Comparison of ENCODE assay signal across 10 mouse cellular contexts in the genomic region with DNA sequence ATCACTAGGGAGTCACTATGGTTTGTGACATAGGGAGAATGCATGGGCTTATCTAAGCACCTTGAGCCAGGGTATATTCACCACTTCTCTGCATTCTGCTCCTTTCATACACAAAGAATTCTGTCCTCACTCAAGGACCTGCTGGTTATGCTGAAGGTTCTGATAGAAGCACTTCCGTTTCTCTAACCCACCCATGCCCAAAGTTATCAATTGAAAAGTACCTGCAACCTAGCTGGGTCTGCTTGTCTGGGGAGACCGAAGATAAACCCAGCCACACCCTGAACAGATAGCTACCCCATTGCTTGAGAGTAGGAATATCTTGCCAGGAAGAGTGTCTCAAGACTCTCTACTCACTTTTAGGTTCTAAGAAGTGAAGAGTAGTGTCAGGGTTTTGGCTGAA.
DNase-seq lines count a peak whose midpoint lies in the region; ATAC-seq and TF ChIP-seq lines count a peak whose summit lies in the region.
"Had no signal": no experiment of that assay in that cellular context is flagged by ENCODE, and none has a peak within 500 bp of the region (broad histone marks: within the 10 kb centered on the region; RNA-seq: fewer than 3 reads in every experiment).

No protein-coding gene starts in this region.

- peaks cover 24% of the 10 kb centered on the region for H3K36me3 ChIP-seq in heart, embryonic 13.5 days
- H3K36me3 ChIP-seq in midbrain, embryonic 10.5 days = peaks cover 41% of the 10 kb centered on the region
- no peaks in the 10 kb centered on the region; the same call in 1 of the 2 replicates for H3K36me3 ChIP-seq in midbrain, embryonic 11.5 days (ENCODE audit: control insufficient read depth, insufficient read depth, low read length)
- peaks cover 13% of the 10 kb centered on the region for H3K36me3 ChIP-seq in liver, postnatal 0 days (replicated peaks; ENCODE audit: insufficient read depth, low read length)
- no peaks in the 10 kb centered on the region for H3K36me3 ChIP-seq in intestine, postnatal 0 days (ENCODE audit: control insufficient read depth, insufficient read depth)

- intact Hi-C loops in heart, postnatal 25 days (cut with DNase I) = no loop called here

- H3K27me3 ChIP-seq in heart, embryonic 13.5 days (replicated peaks) = no peaks in the 10 kb centered on the region
- peaks cover 7% of the 10 kb centered on the region for H3K27me3 ChIP-seq in midbrain, embryonic 10.5 days (ENCODE audit: low read depth, poor library complexity, severe bottlenecking)
- no peaks in the 10 kb centered on the region for H3K27me3 ChIP-seq in midbrain, embryonic 11.5 days (ENCODE audit: control insufficient read depth, insufficient read depth, low read length)
- H3K27me3 ChIP-seq in liver, postnatal 0 days (ENCODE audit: insufficient read depth, low read length) = no peaks in the 10 kb centered on the region
- no peaks in the 10 kb centered on the region for H3K27me3 ChIP-seq in intestine, postnatal 0 days (replicated peaks; ENCODE audit: control insufficient read depth, insufficient read depth, low read length)

- no peak overlapping the region for H3K9ac ChIP-seq in heart, embryonic 13.5 days
- H3K9ac ChIP-seq in midbrain, embryonic 11.5 days (ENCODE audit: low read length) = no peak overlapping the region
- H3K9ac ChIP-seq in liver, postnatal 0 days (replicated peaks) = no peak overlapping the region
- no peak overlapping the region for H3K9ac ChIP-seq in intestine, postnatal 0 days (ENCODE audit: low read depth, low read length)
- H3K9ac ChIP-seq: forebrain, postnatal 0 days had no signal

- no peak overlapping the region for H3K4me3 ChIP-seq in heart, embryonic 13.5 days
- no peak overlapping the region for H3K4me3 ChIP-seq in midbrain, embryonic 10.5 days
- no peak overlapping the region for H3K4me3 ChIP-seq in midbrain, embryonic 11.5 days (ENCODE audit: low read depth, low read length)
- H3K4me3 ChIP-seq in liver, postnatal 0 days (ENCODE audit: low read depth, low read length) = no peak overlapping the region
- H3K4me3 ChIP-seq in intestine, postnatal 0 days (ENCODE audit: low read depth, low read length) = no peak overlapping the region

- no peak for DNase-seq in heart, postnatal 25 days (ENCODE audit: low spot score)
- DNase-seq in midbrain, embryonic 10.5 days (ENCODE audit: low spot score) = no peak
- DNase-seq in midbrain, embryonic 11.5 days (ENCODE audit: low spot score, missing footprints) = no peak
- no peak for DNase-seq in liver, postnatal 0 days
- no peak for DNase-seq in adrenal gland, postnatal 10 days

- WGBS in heart, embryonic 13.5 days = 42% methylated on average over 2 of the region's 2 CpGs
- 94% methylated on average over 2 of the region's 2 CpGs for WGBS in midbrain, embryonic 10.5 days
- 93% methylated on average over 2 of the region's 2 CpGs for WGBS in midbrain, embryonic 11.5 days
- 53% methylated on average over 2 of the region's 2 CpGs for WGBS in liver, postnatal 0 days (ENCODE audit: insufficient replicate concordance)
- WGBS in intestine, postnatal 0 days = 56% methylated on average over 2 of the region's 2 CpGs

- peak; percentile 91 for TF ChIP-seq EP300 in liver, postnatal 0 days (IDR thresholded peaks at IDR 0.05; ENCODE audit: low read depth)

- H3K4me1 ChIP-seq in heart, embryonic 13.5 days = peaks cover 95% of the 10 kb centered on the region
- H3K4me1 ChIP-seq in midbrain, embryonic 10.5 days = peaks cover 68% of the 10 kb centered on the region
- peaks cover 14% of the 10 kb centered on the region for H3K4me1 ChIP-seq in midbrain, embryonic 11.5 days (ENCODE audit: control insufficient read depth, insufficient read depth, low read length)
- peaks cover 67% of the 10 kb centered on the region for H3K4me1 ChIP-seq in liver, postnatal 0 days (ENCODE audit: insufficient read depth)
- peaks cover 6% of the 10 kb centered on the region; the same call in 1 of the 2 replicates for H3K4me1 ChIP-seq in intestine, postnatal 0 days (replicated peaks; ENCODE audit: control insufficient read depth, insufficient read depth, low read length)

- peak overlapping the region; percentile 89 for H3K27ac ChIP-seq in heart, embryonic 13.5 days (replicated peaks)
- H3K27ac ChIP-seq in midbrain, embryonic 10.5 days (replicated peaks) = peak overlapping the region; percentile 63; the same call in 1 of the 2 replicates
- no peak overlapping the region for H3K27ac ChIP-seq in midbrain, embryonic 11.5 days (ENCODE audit: low read depth, low read length)
- peak overlapping the region; percentile 69 for H3K27ac ChIP-seq in liver, postnatal 0 days (ENCODE audit: low read depth)
- H3K27ac ChIP-seq in intestine, postnatal 0 days (ENCODE audit: low read depth, low read length) = no peak overlapping the region

- no peak for ATAC-seq in heart, embryonic 13.5 days (ENCODE audit: extremely low read depth, insufficient number of reproducible peaks, low FRiP score, low TSS enrichment)
- ATAC-seq in midbrain, embryonic 11.5 days (ENCODE audit: low FRiP score) = no peak
- ATAC-seq in liver, postnatal 0 days = peak; percentile 59
- ATAC-seq in cerebellum, adult (ENCODE audit: insufficient number of reproducible peaks, low FRiP score, low TSS enrichment) = no peak
- no peak for ATAC-seq in intestine, postnatal 0 days
- ATAC-seq: CD4-positive, CD25-positive, alpha-beta regulatory T cell, adult 4 months had no signal

- H3K4me2 ChIP-seq in heart, embryonic 13.5 days = no peak overlapping the region
- no peak overlapping the region for H3K4me2 ChIP-seq in midbrain, embryonic 11.5 days
- peak overlapping the region; percentile 56 for H3K4me2 ChIP-seq in liver, postnatal 0 days (ENCODE audit: low read depth, low read length)
- no peak overlapping the region for H3K4me2 ChIP-seq in intestine, postnatal 0 days (replicated peaks; ENCODE audit: low read depth)

- no peaks in the 10 kb centered on the region for H3K9me3 ChIP-seq in heart, embryonic 13.5 days
- no peaks in the 10 kb centered on the region for H3K9me3 ChIP-seq in midbrain, embryonic 10.5 days (replicated peaks)
- no peaks in the 10 kb centered on the region for H3K9me3 ChIP-seq in midbrain, embryonic 11.5 days (ENCODE audit: control insufficient read depth, low read length)
- H3K9me3 ChIP-seq in liver, postnatal 0 days (ENCODE audit: low read length) = no peaks in the 10 kb centered on the region
- H3K9me3 ChIP-seq in intestine, postnatal 0 days (ENCODE audit: control insufficient read depth) = no peaks in the 10 kb centered on the region

- TF ChIP-seq CTCF in liver, postnatal 0 days (IDR thresholded peaks at IDR 0.05; ENCODE audit: low read depth) = no peak
- no peak for TF ChIP-seq CTCF in intestine, postnatal 0 days (IDR thresholded peaks at IDR 0.05; ENCODE audit: low read depth)

Comparison
In these comparisons a context has a peak if more than half of its experiments do, and no peak if none do; other contexts are left out.
1. H3K27ac ChIP-seq: peak in heart, embryonic 13.5 days (single experiment), midbrain, embryonic 10.5 days (single experiment) and liver, postnatal 0 days (single experiment); none in midbrain, embryonic 11.5 days (single experiment) and intestine, postnatal 0 days (single experiment).